Mouse (Mus musculus): Measurements from ENCODE around the gene Top2a. TPM values are rescaled to one million over a fixed set of nuclear protein-coding genes. Genes with fewer than 3 reads are reported as not detected.

Top2a gene
- total RNA-seq, 2 experiments from 2014 or later, result 8.1 to 9.8 TPM

GRCm38 (mm10) chr11:98951026-98951906 lies 72.7 kb downstream of the Top2a start:
- DNase-seq (ENCODE audit: low spot score in 2 of 2), result peak in 1 of 2 experiments; percentile 73

- DNase-seq (ENCODE audit: low spot score in 2 of 2), result no peak
These were observed 73.5 kb downstream of the Top2a start for GRCm38 (mm10) chr11:98950484-98950883.

GRCm38 (mm10) chr11:98949958-98950460 lies 74.0 kb downstream of the Top2a start:
- DNase-seq (ENCODE audit: low spot score in 2 of 2), result no peak

DNA sequence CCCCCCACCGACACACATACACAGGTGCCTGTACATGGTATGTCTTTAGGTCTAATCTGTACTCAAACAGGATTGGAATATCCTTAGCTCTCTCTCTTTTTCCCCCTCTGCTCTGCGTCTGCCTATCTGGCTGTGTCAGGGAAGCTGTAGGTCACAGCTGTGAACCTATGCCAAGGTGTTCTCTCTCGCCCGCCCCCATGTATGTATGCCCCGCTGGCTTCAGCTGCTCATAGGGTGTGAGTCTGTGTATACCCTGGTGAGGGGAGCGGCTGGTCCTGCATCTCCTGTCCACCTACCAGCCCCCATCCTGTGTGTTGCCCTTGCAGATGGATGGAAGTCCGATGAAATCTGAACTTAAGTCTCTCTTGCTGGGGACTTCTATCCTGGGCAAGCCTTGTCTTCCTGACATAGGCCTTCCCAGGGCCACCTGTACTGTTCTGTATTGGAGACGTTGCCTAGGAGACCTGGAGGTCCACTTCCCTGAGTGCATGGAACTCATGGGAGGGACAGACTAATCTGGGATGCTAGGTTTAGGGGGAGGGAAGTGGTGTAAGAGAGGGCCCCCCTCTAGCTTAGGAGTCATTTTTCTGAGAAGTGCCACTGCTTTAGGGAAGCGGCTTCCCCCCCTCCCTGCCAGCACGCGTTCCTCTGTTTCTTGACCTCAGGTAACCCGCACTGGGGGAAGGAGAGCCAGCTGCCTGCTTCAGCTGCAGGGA lies 74.6 kb downstream of the Top2a start:
- no peak for DNase-seq (ENCODE audit: low spot score in 2 of 2)

GRCm38 (mm10) chr11:98947969-98948569 lies 75.9 kb downstream of the Top2a start:
- no peak for DNase-seq (ENCODE audit: low spot score in 2 of 2)

DNA sequence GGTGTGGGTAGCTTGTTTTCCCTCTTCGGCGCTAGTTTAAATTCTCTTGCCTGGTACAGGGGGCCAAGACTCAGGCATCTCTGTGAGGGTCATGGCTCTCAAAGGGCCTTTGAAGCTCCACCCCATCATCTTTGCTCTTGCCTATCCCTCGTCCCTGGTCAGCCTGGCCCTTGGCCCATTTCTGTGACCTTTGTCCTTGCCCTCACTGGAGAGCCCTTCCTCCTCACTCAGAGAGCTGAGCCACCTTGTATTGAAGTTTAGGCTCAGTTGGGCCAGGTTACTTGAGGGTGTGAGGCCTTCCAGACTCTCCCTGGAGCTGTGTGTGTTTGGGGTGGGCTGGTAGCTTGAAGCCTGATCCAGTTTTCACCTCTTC lies 78.4 kb downstream of the Top2a start:
- DNase-seq (ENCODE audit: low spot score in 2 of 2), result no peak

DNA sequence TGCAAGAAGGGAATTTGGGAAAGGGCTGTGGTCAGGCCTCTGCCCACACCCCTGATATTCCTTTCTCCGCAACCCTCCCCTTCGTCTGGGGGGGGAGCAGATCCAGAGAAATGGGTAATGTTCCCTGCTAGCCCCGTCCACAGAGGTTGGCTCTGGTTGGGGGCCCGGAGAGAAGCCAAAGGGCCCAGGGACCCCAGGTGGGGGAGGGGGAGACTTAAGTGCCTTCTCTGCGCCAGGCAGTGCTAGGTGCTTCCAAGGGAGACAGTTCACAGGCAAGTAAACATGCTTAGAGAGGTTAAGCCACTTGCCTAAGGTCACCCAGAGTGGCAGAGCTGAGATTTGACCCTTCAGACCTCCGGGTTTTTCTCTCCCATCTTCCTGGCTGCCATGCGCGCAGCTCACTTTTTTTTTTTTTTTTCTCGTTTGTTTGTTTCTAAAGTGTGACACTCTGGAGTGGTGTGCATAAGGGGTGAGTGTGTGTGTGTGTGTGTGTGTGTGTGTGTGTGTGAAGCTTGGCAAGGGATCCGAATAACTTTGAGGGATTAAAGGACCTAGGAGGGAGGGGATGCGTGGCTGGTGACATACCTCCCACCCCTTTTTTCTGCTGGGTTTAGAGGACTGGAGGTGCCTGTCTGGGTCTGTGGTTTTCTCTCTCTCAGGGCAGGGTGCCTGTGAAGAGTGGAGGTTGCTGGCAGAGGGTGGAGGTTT lies 78.9 kb downstream of the Top2a start:
- no peak for DNase-seq (ENCODE audit: low spot score in 2 of 2)

- no peak for DNase-seq (ENCODE audit: low spot score in 2 of 2)
These were observed 80.1 kb downstream of the Top2a start for GRCm38 (mm10) chr11:98943741-98944461.

Other genes starting within 250 kb of the Top2a start
- gene Nr1d1, start 248.9 kb downstream of the Top2a start, total RNA-seq (2021), result 10 to 100 TPM; 53.3 to 65.3 TPM
- 100 to 1,000 TPM; 149 to 161 TPM for gene Msl1, start 228.7 kb downstream of the Top2a start, total RNA-seq (2021)
- 10 to 100 TPM; 56.7 to 59.7 TPM for gene Casc3, start 219.3 kb downstream of the Top2a start, total RNA-seq (2021)
- gene Rapgefl1, start 187.4 kb downstream of the Top2a start, total RNA-seq (2021), result 100 to 1,000 TPM; 159 to 165 TPM
- 10 to 100 TPM; 35.8 to 43.8 TPM for gene Wipf2, start 160.6 kb downstream of the Top2a start, total RNA-seq (2021)
- gene Cdc6, start 116.4 kb downstream of the Top2a start, total RNA-seq (2021), result under 1 TPM; 0.81 to 0.97 TPM
- 10 to 100 TPM; 20.2 to 20.3 TPM for gene Rara, start 96.4 kb downstream of the Top2a start, total RNA-seq (2021)
- 1 to 10 TPM; 2.2 TPM for gene Gjd3, start 41.2 kb downstream of the Top2a start, total RNA-seq (2021)
- 100 to 1,000 TPM in 1 of 2 experiments, 10 to 100 TPM in 1; 93.6 to 121 TPM for gene Igfbp4, start 17.1 kb upstream of the Top2a start, total RNA-seq (2021)
- under 1 TPM; 0.09 to 0.21 TPM for gene Tns4, start 65.1 kb upstream of the Top2a start, total RNA-seq (2021)
- not detected for gene Ccr7, start 130.9 kb upstream of the Top2a start, total RNA-seq (2021)
- gene Smarce1, start 206.8 kb upstream of the Top2a start, total RNA-seq (2021), result 10 to 100 TPM; 75.4 to 80.2 TPM
- 10 to 100 TPM; 28.4 to 32.8 TPM for gene Krt222, start 219.9 kb upstream of the Top2a start, total RNA-seq (2021)